Mouse (Mus musculus) cerebellum, adult 2 months (tissue): ENCODE measurements around the gene Gm49450.

Source experiments
- CTCF ChIP-seq: fragments of 200-500 bp; IDR thresholded peaks from 2 replicates; pipeline ENCODE4 v1.5.1; 2011; ENCODE audit warnings: low read depth, mild to moderate bottlenecking, control low read depth, low read length, moderate library complexity, borderline replicate concordance; ENCODE audit not compliant: insufficient read depth
- POLR2A ChIP-seq: fragments of 200-500 bp; IDR thresholded peaks from 2 replicates; pipeline ENCODE4 v1.6.1; 2011; ENCODE audit warnings: low read length, control low read depth, borderline replicate concordance; ENCODE audit not compliant: insufficient read depth

- TF ChIP-seq POLR2A, result no peak
- TF ChIP-seq CTCF, result no peak
These were observed 23.2 kb downstream of the Gm49450 start for GRCm38 (mm10) chr15:98930017-98930734.
